Mouse (Mus musculus): Measurements from ENCODE around the gene Snx17. TPM values are rescaled to one million over a fixed set of nuclear protein-coding genes. Genes with fewer than 3 reads are reported as not detected.
A peak's percentile ranks its signal among the peaks of the same experiment; 100 is the strongest.

The Snx17 gene
- total RNA-seq, 4 experiments from 2014 or later, result 72.0 to 88.3 (median 81.7) TPM

GRCm38 (mm10) chr5:31226641-31227040, 33.6 kb downstream of the Snx17 start:
- DNase-seq (ENCODE audit: low spot score in 2 of 2), result no peak

GRCm38 (mm10) chr5:31240637-31241521, 47.9 kb downstream of the Snx17 start, which contains the start of the genes Nrbp1 and Gm9970:
Gene Nrbp1, plus strand, starts transcription at chr5:31240864.
Gene Gm9970, minus strand, starts transcription at chr5:31241232.
- peak; percentile 93 to 94 for DNase-seq (ENCODE audit: low spot score in 2 of 2)

DNA sequence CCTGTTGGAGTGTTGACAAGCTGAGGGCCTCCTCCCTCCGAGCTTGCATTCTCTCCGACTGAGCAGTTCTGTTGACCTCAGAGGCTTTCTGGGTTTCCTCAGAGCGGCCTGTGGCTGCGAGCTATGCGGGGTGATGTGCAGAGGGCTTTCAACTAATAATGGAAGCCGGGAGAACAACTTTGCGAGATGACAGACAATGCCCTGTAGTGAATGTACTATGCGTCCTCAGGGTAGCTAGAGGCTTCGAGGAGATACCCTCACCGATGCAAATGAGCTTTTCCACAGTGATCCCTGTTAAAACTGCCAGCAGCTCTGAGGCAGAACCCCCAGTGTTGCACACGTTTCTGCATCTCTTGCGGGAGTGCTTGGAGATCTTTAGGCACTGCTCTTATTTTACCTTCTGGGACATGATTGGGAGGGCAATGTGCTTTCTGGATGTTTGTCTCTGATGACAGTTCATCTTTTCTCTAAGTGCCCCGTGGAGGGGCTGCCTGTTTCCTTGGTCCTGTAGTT, 48.6 kb downstream of the Snx17 start:
- no peak for DNase-seq (ENCODE audit: low spot score in 2 of 2)

GRCm38 (mm10) chr5:31242191-31242590, 49.2 kb downstream of the Snx17 start:
- DNase-seq (ENCODE audit: low spot score in 2 of 2), result no peak

Other genes starting within 250 kb of the Snx17 start
- 10 to 100 TPM; 13.8 to 19.2 (median 18.8) TPM for gene Cgref1, start 247.6 kb upstream of the Snx17 start, total RNA-seq (2022)
- 100 to 1,000 TPM; 118 to 148 (median 139) TPM for gene Preb, start 232.9 kb upstream of the Snx17 start, total RNA-seq (2022)
- gene Tcf23, start 224.6 kb upstream of the Snx17 start, total RNA-seq (2022), result under 1 TPM; 0.14 to 0.28 (median 0.22) TPM
- 10 to 100 TPM; 69.8 to 92.2 (median 78.6) TPM for gene Atraid, start 144.9 kb upstream of the Snx17 start, total RNA-seq (2022)
- gene Slc5a6, start 144.3 kb upstream of the Snx17 start, total RNA-seq (2022), result 10 to 100 TPM; 15.8 to 21.3 (median 18.6) TPM
- gene Cad, start 138.4 kb upstream of the Snx17 start, total RNA-seq (2022), result 10 to 100 TPM; 18.2 to 20.4 (median 19.2) TPM
- gene Dnajc5g, start 86.9 kb upstream of the Snx17 start, total RNA-seq (2022), result not detected
- gene Slc30a3, start 85.0 kb upstream of the Snx17 start, total RNA-seq (2022), result 10 to 100 TPM; 65.2 to 81.6 (median 76.8) TPM
- not detected for gene Trim54, start 76.5 kb upstream of the Snx17 start, total RNA-seq (2022)
- gene Ucn, start 54.4 kb upstream of the Snx17 start, total RNA-seq (2022), result not detected
- gene Mpv17, start 39.0 kb upstream of the Snx17 start, total RNA-seq (2022), result 10 to 100 TPM; 53.4 to 61.1 (median 59.8) TPM
- gene Gm29609, start 13.3 kb upstream of the Snx17 start, total RNA-seq (2022), result 1 to 10 TPM; 1.3 to 4.9 (median 3.1) TPM
- 10 to 100 TPM; 63.0 to 87.0 (median 67.8) TPM for gene Gtf3c2, start 13.1 kb upstream of the Snx17 start, total RNA-seq (2022)
- gene Eif2b4, start 203 bp downstream of the Snx17 start, total RNA-seq (2022), result 10 to 100 TPM; 34.9 to 45.0 (median 41.7) TPM
- gene Zfp513, start 9.1 kb downstream of the Snx17 start, total RNA-seq (2022), result 10 to 100 TPM; 26.0 to 31.9 (median 30.4) TPM
- 10 to 100 TPM; 69.8 to 79.5 (median 73.1) TPM for gene Ppm1g, start 27.5 kb downstream of the Snx17 start, total RNA-seq (2022)
- gene Nrbp1, start 47.6 kb downstream of the Snx17 start, total RNA-seq (2022), result 10 to 100 TPM; 88.0 to 94.1 (median 90.9) TPM
- gene Gm9970, start 48.0 kb downstream of the Snx17 start, total RNA-seq (2022), result under 1 TPM in 1 of 4 experiments, not detected in 3; 0.85 TPM
- gene Krtcap3, start 58.5 kb downstream of the Snx17 start, total RNA-seq (2022), result 1 to 10 TPM; 2.3 to 3.6 (median 2.9) TPM
- 100 to 1,000 TPM in 1 of 4 experiments, 10 to 100 TPM in 3; 74.6 to 128 (median 85.9) TPM for gene Ift172, start 97.9 kb downstream of the Snx17 start, total RNA-seq (2022)
- gene Fndc4, start 102.9 kb downstream of the Snx17 start, total RNA-seq (2022), result 100 to 1,000 TPM; 172 to 178 (median 176) TPM
- under 1 TPM in 1 of 4 experiments, not detected in 3; 0.20 TPM for gene Gckr, start 104.2 kb downstream of the Snx17 start, total RNA-seq (2022)